Mouse (Mus musculus) cortical plate, adult 2 months (tissue): ENCODE measurements at regions not wholly inside any gene's neighbourhood (a gene's known extent, or its start where the extent isn't known, plus 50 kb on each side); places are given as distances from the start of the nearest gene placed in this dataset.

Experiments used
- CTCF ChIP-seq: fragments of 200-500 bp; IDR thresholded peaks from 2 replicates; pipeline ENCODE4 v1.5.1; 2011; ENCODE audit warnings: mild to moderate bottlenecking, control low read depth, low read length; ENCODE audit not compliant: insufficient read depth; ENCODE audit errors: extremely low read depth
- POLR2A ChIP-seq: fragments of 200-500 bp; IDR thresholded peaks from 2 replicates; pipeline ENCODE4 v1.6.1; 2011; ENCODE audit warnings: mild to moderate bottlenecking, low read length, control low read depth; ENCODE audit not compliant: insufficient read depth; ENCODE audit errors: extremely low read depth

GRCm38 (mm10) chr5:149964748-149965147 is 53.7 kb upstream of the Rxfp2 start:
- TF ChIP-seq CTCF, result no peak
- no peak for TF ChIP-seq POLR2A
